Mouse (Mus musculus) hindbrain, embryonic 12.5 days (tissue): ENCODE measurements around the gene Lrrfip2. TPM values are rescaled to one million over a fixed set of nuclear protein-coding genes. Genes with fewer than 3 reads are reported as not detected.
A peak's percentile ranks its signal among the peaks of the same experiment; 100 is the strongest.

Experiments used
- ATAC-seq: fragments of 200-750 bp; cut with Nextera tagmentation; 2 replicates; pipeline ENCODE4 v1.8.0; 2017; ENCODE audit warnings: moderate TSS enrichment; ENCODE audit not compliant: low FRiP score
- H3K27ac ChIP-seq: fragments of 300-500 bp; sonication (generic); 2 replicates; pipeline ENCODE4 v1.5.1; 2016; ENCODE audit warnings: mild to moderate bottlenecking
- H3K27me3 ChIP-seq: fragments of 300-500 bp; sonication (generic); 2 replicates; pipeline ENCODE4 v1.6.1; 2016; ENCODE audit warnings: mild to moderate bottlenecking
- H3K36me3 ChIP-seq: fragments of 300-500 bp; sonication (generic); 2 replicates; pipeline ENCODE4 v1.6.1; 2016; ENCODE audit warnings: mild to moderate bottlenecking
- H3K4me1 ChIP-seq: fragments of 300-500 bp; sonication (generic); 2 replicates; pipeline ENCODE4 v1.6.1; 2016
- H3K4me2 ChIP-seq: fragments of 300-500 bp; sonication (generic); replicated peaks from 2 replicates; pipeline ENCODE4 v1.6.1; 2016; ENCODE audit warnings: mild to moderate bottlenecking
- H3K4me3 ChIP-seq: fragments of 300-500 bp; sonication (generic); 2 replicates; pipeline ENCODE4 v1.5.1; 2016; ENCODE audit warnings: mild to moderate bottlenecking
- H3K9ac ChIP-seq: fragments of 300-500 bp; sonication (generic); 2 replicates; pipeline ENCODE4 v1.6.1; 2016; ENCODE audit warnings: mild to moderate bottlenecking, moderate library complexity
- H3K9me3 ChIP-seq: fragments of 300-500 bp; sonication (generic); replicated peaks from 2 replicates; pipeline ENCODE4 v1.6.1; 2016; ENCODE audit warnings: mild to moderate bottlenecking
- WGBS: fragments of 180-500 bp; shearing (Covaris S2); methylation state at CpG from one replicate; pipeline ENCODE4 v1.1.7; 2016; 5-methylcytosine and 5-hydroxymethylcytosine counted together
- polyA plus RNA-seq: library from polyadenylated mRNA; unstranded; fragments of >200 nt; fragmentation: Nextera tagmentation; extraction: Ambion mirVana; gene quantifications from 2 replicates; pipeline ENCODE4 v1.2.1, GENCODE M21; 2016

Gene Lrrfip2
- polyA plus RNA-seq, 1 experiment from 2014 or later: 50.5 TPM

- Histone ChIP-seq H3K4me3 (peak overlapping the region; percentile 79), H3K9ac (peak overlapping the region; percentile 91), H3K36me3 (peaks cover 15% of the 10 kb centered on the region), H3K9me3 (no peaks in the 10 kb centered on the region), H3K4me1 (peaks cover 45% of the 10 kb centered on the region), H3K4me2 (peak overlapping the region; percentile 94), H3K27me3 (no peaks in the 10 kb centered on the region), H3K27ac (0 out of 2 replicates have a peak overlapping the region, but pooled peaks have one; percentile 95)
- ATAC-seq: no peak
- WGBS: 79% methylated on average over 15 of the region's 15 CpGs
These were observed 155.8 kb downstream of the Lrrfip2 start for GRCm38 (mm10) chr9:111272996-111273785.

GRCm38 (mm10) chr9:111273958-111274357, 156.6 kb downstream of the Lrrfip2 start:
- ATAC-seq: no peak
- Histone ChIP-seq H3K4me3 (peak overlapping the region; percentile 79; the same call in 1 of the 2 replicates), H3K9me3 (no peaks in the 10 kb centered on the region), H3K9ac (no peak overlapping the region), H3K27me3 (no peaks in the 10 kb centered on the region), H3K4me1 (peaks cover 45% of the 10 kb centered on the region), H3K4me2 (peak overlapping the region; percentile 94), H3K36me3 (peaks cover 20% of the 10 kb centered on the region), H3K27ac (no peak overlapping the region)
- 86% methylated on average over 1 of the region's 1 CpGs for WGBS

DNA sequence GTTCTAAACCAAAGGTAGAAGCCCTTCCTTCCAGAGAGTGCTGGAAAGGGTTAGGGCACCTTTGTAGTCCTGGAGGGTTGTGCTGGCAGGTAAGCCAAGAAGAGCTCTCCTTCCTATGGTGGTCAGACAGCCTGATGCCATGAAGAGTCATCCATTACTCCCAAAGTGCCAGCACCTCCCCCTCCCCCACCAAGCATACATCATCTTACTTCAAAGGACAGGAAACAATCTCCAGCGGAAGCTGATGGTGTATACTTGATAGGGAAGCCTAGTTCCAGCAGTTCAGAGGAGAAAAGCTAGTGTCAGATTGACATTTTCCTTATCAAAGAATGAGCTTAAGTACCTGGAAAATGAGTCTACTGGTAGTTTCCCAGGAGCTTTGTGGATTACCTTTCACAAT, 157.8 kb downstream of the Lrrfip2 start:
- no peaks in the 10 kb centered on the region for H3K9me3 ChIP-seq
- WGBS: 33% methylated on average over 1 of the region's 1 CpGs
- peaks cover 27% of the 10 kb centered on the region for H3K36me3 ChIP-seq
- no peak overlapping the region for H3K27ac ChIP-seq
- no peaks in the 10 kb centered on the region for H3K27me3 ChIP-seq
- peak overlapping the region; percentile 94 for H3K4me2 ChIP-seq
- H3K4me1 ChIP-seq: peaks cover 44% of the 10 kb centered on the region
- H3K9ac ChIP-seq: 0 out of 2 replicates have a peak overlapping the region, but pooled peaks have one; percentile 32
- ATAC-seq: no peak
- peak overlapping the region; percentile 10 for H3K4me3 ChIP-seq

Other genes starting within 250 kb of the Lrrfip2 start
- 1.5 and 1.9 TPM in 2 replicates for gene Als2cl, start 237.7 kb upstream of the Lrrfip2 start, polyA plus RNA-seq
- 1.1 and 1.2 TPM in 2 replicates for gene Tmie, start 237.5 kb upstream of the Lrrfip2 start, polyA plus RNA-seq
- not detected in 2 replicates for gene Fam240a, start 200.7 kb upstream of the Lrrfip2 start, polyA plus RNA-seq
- not detected in 2 replicates for gene Tdgf1, start 171.4 kb upstream of the Lrrfip2 start, polyA plus RNA-seq
- 0.09 and 0.12 TPM in 2 replicates for gene Lrrc2, start 166.0 kb upstream of the Lrrfip2 start, polyA plus RNA-seq
- not detected in 2 replicates for gene Rtp3, start 127.0 kb upstream of the Lrrfip2 start, polyA plus RNA-seq
- gene Ltf, start 98.3 kb upstream of the Lrrfip2 start, polyA plus RNA-seq: 1.8 and 2.4 TPM in 2 replicates
- 0.97 and 1.4 TPM in 2 replicates for gene Ccrl2, start 60.1 kb upstream of the Lrrfip2 start, polyA plus RNA-seq
- gene Mlh1, start 154.2 kb downstream of the Lrrfip2 start, polyA plus RNA-seq: 39.2 and 39.4 TPM in 2 replicates
- 49.0 and 51.7 TPM in 2 replicates for gene Epm2aip1, start 154.3 kb downstream of the Lrrfip2 start, polyA plus RNA-seq
- gene Trank1, start 194.1 kb downstream of the Lrrfip2 start, polyA plus RNA-seq: 1.3 TPM in 2 replicates